Mouse (Mus musculus) cerebellum, adult 2 months (tissue): ENCODE results near the gene Syt8. TPM values are rescaled to one million over a fixed set of nuclear protein-coding genes. Genes with fewer than 3 reads are reported as not detected.

Experiments
- DNase-seq, 2 experiments: peaks; one replicate each; pipeline ENCODE4 v3.0.0; 2021
- H3K27ac ChIP-seq: fragments of 200-500 bp; 2 replicates; pipeline ENCODE4 v1.5.1; 2012; ENCODE audit warnings: low read length, control low read depth, inconsistent platforms; ENCODE audit not compliant: insufficient read depth
- H3K27me3 ChIP-seq: fragments of 200-500 bp; 2 replicates; pipeline ENCODE4 v1.6.1; 2012; ENCODE audit warnings: inconsistent platforms, mild to moderate bottlenecking, low read length, moderate library complexity; ENCODE audit not compliant: control insufficient read depth, insufficient read depth
- H3K4me1 ChIP-seq: fragments of 200-500 bp; 2 replicates; pipeline ENCODE4 v1.6.1; 2011; ENCODE audit warnings: low read length; ENCODE audit not compliant: control insufficient read depth, insufficient read depth
- H3K4me3 ChIP-seq: fragments of 200-500 bp; replicated peaks from 2 replicates; pipeline ENCODE3; 2011; ENCODE audit warnings: mild to moderate bottlenecking, low read depth, low read length, control low read depth; ENCODE audit not compliant: insufficient read depth
- CTCF ChIP-seq: fragments of 200-500 bp; IDR thresholded peaks from 2 replicates; pipeline ENCODE4 v1.5.1; 2011; ENCODE audit warnings: low read depth, mild to moderate bottlenecking, control low read depth, low read length, moderate library complexity, borderline replicate concordance; ENCODE audit not compliant: insufficient read depth
- POLR2A ChIP-seq: fragments of 200-500 bp; IDR thresholded peaks from 2 replicates; pipeline ENCODE4 v1.6.1; 2011; ENCODE audit warnings: low read length, control low read depth, borderline replicate concordance; ENCODE audit not compliant: insufficient read depth
- WGBS: fragments of 180-500 bp; shearing (Covaris S2); methylation state at CpG from one replicate; pipeline ENCODE4 v1.1.7; 2018; 5-methylcytosine and 5-hydroxymethylcytosine counted together
- polyA plus RNA-seq: library from polyadenylated mRNA; depleted of rRNA; stranded (reverse); fragments of >200 nt; gene quantifications from 2 replicates; pipeline ENCODE4 v1.2.3, GENCODE M21; 2012

Gene Syt8
- polyA plus RNA-seq, 1 experiment = not detected

- Histone ChIP-seq H3K4me1 (peaks cover 23% of the 10 kb centered on the region), H3K4me3 (no peak overlapping the region), H3K27ac (no peak overlapping the region), H3K27me3 (no peaks in the 10 kb centered on the region)
- WGBS = 95% methylated on average over 2 of the region's 2 CpGs
- no peak for TF ChIP-seq POLR2A
- no peak for TF ChIP-seq CTCF
- DNase-seq = peak in 1 of 2 experiments; percentile 6
Observed at GRCm38 (mm10) chr7:142461446-142461845, 26.8 kb downstream of the Syt8 start.

GRCm38 (mm10) chr7:142462190-142462589 lies 27.5 kb downstream of the Syt8 start:
- peaks cover 18% of the 10 kb centered on the region for H3K4me1 ChIP-seq
- H3K27me3 ChIP-seq = no peaks in the 10 kb centered on the region
- H3K27ac ChIP-seq = no peak overlapping the region
- WGBS = 81% methylated on average over 6 of the region's 6 CpGs
- no peak overlapping the region for H3K4me3 ChIP-seq
- DNase-seq = peak in 1 of 2 experiments; percentile 10
- TF ChIP-seq CTCF (no peak), POLR2A (no peak)

GRCm38 (mm10) chr7:142462594-142463078 lies 28.0 kb downstream of the Syt8 start:
- Histone ChIP-seq H3K4me3 (no peak overlapping the region), H3K27ac (no peak overlapping the region), H3K4me1 (peaks cover 18% of the 10 kb centered on the region), H3K27me3 (no peaks in the 10 kb centered on the region)
- no peak for DNase-seq
- TF ChIP-seq CTCF (no peak), POLR2A (no peak)
- 85% methylated on average over 4 of the region's 4 CpGs for WGBS

- TF ChIP-seq CTCF = no peak
- TF ChIP-seq POLR2A = no peak
- Histone ChIP-seq H3K27me3 (no peaks in the 10 kb centered on the region), H3K4me1 (peaks cover 21% of the 10 kb centered on the region), H3K4me3 (no peak overlapping the region), H3K27ac (no peak overlapping the region)
- 87% methylated on average over 7 of the region's 7 CpGs for WGBS
- DNase-seq = no peak
Observed at GRCm38 (mm10) chr7:142470171-142470691, 35.6 kb downstream of the Syt8 start.

GRCm38 (mm10) chr7:142470808-142471413 lies 36.3 kb downstream of the Syt8 start:
- Histone ChIP-seq H3K27ac (no peak overlapping the region), H3K27me3 (no peaks in the 10 kb centered on the region), H3K4me1 (peaks cover 21% of the 10 kb centered on the region), H3K4me3 (no peak overlapping the region)
- no peak for DNase-seq
- no peak for TF ChIP-seq POLR2A
- 45% methylated on average over 4 of the region's 4 CpGs for WGBS

- Histone ChIP-seq H3K4me1 (peaks cover 22% of the 10 kb centered on the region), H3K4me3 (no peak overlapping the region), H3K27ac (no peak overlapping the region), H3K27me3 (no peaks in the 10 kb centered on the region)
- no peak for DNase-seq
- WGBS = 81% methylated on average over 6 of the region's 6 CpGs
- TF ChIP-seq CTCF (no peak), POLR2A (no peak)
Observed at GRCm38 (mm10) chr7:142471414-142471861, 36.8 kb downstream of the Syt8 start.

GRCm38 (mm10) chr7:142471884-142472570 lies 37.4 kb downstream of the Syt8 start:
- DNase-seq = no peak
- WGBS = 42% methylated on average over 15 of the region's 15 CpGs

GRCm38 (mm10) chr7:142472936-142473335 lies 38.3 kb downstream of the Syt8 start:
- TF ChIP-seq POLR2A (no peak), CTCF (no peak)
- 24% methylated on average over 4 of the region's 4 CpGs for WGBS
- peaks cover 29% of the 10 kb centered on the region for H3K4me1 ChIP-seq
- no peak overlapping the region for H3K27ac ChIP-seq
- DNase-seq = peak in 1 of 2 experiments; percentile 28
- no peak overlapping the region for H3K4me3 ChIP-seq
- H3K27me3 ChIP-seq = no peaks in the 10 kb centered on the region

More at GRCm38 (mm10) chr7:142471884-142472570, 37.4 kb downstream of the Syt8 start:
- no peaks in the 10 kb centered on the region for H3K27me3 ChIP-seq
- H3K4me1 ChIP-seq = peaks cover 28% of the 10 kb centered on the region
- TF ChIP-seq POLR2A (no peak), CTCF (no peak)
- no peak overlapping the region for H3K4me3 ChIP-seq
- no peak overlapping the region for H3K27ac ChIP-seq
